Mouse (Mus musculus): ENCODE data around the gene Plcd1. TPM values are rescaled to one million over a fixed set of nuclear protein-coding genes. Genes with fewer than 3 reads are reported as not detected.

The Plcd1 gene
- 1 to 10 TPM; 4.2 to 7.8 (median 6.3) TPM for total RNA-seq (2022)

- DNase-seq (ENCODE audit: low spot score in 2 of 2) = peak; percentile 95 to 96
Observed at GRCm38 (mm10) chr9:119093419-119094295, at the start of gene Plcd1. Gene Plcd1 (minus strand): TSS chr9:119093502.

- no peak for DNase-seq (ENCODE audit: low spot score in 2 of 2)
Observed at GRCm38 (mm10) chr9:119142066-119142465, 48.8 kb upstream of the Plcd1 start.

GRCm38 (mm10) chr9:119138836-119139235, 45.5 kb upstream of the Plcd1 start:
- no peak for DNase-seq (ENCODE audit: low spot score in 2 of 2)

- no peak for DNase-seq (ENCODE audit: low spot score in 2 of 2)
Observed at GRCm38 (mm10) chr9:119130692-119131091, 37.4 kb upstream of the Plcd1 start.

GRCm38 (mm10) chr9:119128436-119129181, 35.3 kb upstream of the Plcd1 start:
- DNase-seq (ENCODE audit: low spot score in 2 of 2) = no peak

DNA sequence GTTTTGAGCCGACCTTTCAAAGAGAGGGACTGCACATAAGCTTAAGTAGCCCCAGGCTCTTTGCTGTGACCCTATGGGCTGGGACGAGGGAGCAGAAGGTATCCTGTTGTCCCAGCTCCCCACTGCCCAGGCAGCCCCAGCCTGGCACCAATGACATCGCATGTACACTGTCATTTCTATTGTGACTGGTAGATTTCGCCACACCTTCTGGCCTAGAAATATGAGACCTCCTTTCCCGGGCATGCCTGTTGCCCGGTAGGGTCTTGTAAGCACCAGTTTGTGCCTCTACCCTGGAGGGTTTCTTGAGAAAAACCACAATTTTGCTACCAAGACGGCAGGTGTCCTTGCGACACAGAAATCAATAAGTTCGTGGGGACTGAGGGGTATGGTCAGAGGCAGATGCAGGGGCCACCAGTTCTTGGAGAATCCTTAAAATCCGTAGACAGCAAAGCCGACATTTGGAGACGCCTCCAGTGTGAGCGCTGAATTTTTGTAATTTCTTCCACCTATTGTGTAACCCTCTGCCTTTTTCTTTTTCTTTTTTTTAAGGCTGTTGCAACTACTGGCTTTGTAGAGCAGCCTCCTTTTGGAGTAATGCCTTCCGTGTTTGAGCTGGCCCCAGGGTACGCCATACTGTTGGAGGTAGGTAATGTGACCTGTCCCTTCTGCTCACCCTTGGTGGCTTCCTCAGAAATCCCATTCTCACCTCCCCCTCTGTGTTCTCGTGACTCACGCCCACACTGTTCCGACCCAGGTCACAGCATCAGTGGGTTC, 29.5 kb upstream of the Plcd1 start:
- DNase-seq (ENCODE audit: low spot score in 2 of 2) = no peak

- DNase-seq (ENCODE audit: low spot score in 2 of 2) = no peak
Observed at GRCm38 (mm10) chr9:119120168-119120560, 26.9 kb upstream of the Plcd1 start.

GRCm38 (mm10) chr9:119119409-119120167, 26.3 kb upstream of the Plcd1 start:
- no peak for DNase-seq (ENCODE audit: low spot score in 2 of 2)

DNA sequence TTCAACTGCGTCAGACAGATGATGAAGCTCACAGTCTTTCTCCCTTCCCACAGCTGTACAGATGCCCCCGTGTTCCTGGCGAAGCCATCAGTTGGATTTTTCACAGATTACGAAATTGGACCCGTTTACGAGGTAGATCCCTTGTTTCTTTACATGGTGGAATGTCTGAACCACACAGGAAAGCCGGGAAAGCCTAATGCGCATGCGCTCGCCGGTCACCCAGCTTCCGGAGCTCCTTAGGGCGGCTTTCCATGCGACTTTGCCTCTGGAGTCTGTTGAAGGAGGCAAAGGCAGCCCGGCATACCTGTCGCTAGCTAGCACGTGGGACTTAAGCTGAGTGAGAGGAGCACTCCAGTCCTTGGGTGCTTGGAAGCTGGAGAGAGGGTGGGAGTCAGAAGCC, 21.6 kb upstream of the Plcd1 start:
- no peak for DNase-seq (ENCODE audit: low spot score in 2 of 2)

- peak in 1 of 2 experiments; percentile 69 for DNase-seq (ENCODE audit: low spot score in 2 of 2)
Observed at GRCm38 (mm10) chr9:119110640-119111039, 17.3 kb upstream of the Plcd1 start.

DNA sequence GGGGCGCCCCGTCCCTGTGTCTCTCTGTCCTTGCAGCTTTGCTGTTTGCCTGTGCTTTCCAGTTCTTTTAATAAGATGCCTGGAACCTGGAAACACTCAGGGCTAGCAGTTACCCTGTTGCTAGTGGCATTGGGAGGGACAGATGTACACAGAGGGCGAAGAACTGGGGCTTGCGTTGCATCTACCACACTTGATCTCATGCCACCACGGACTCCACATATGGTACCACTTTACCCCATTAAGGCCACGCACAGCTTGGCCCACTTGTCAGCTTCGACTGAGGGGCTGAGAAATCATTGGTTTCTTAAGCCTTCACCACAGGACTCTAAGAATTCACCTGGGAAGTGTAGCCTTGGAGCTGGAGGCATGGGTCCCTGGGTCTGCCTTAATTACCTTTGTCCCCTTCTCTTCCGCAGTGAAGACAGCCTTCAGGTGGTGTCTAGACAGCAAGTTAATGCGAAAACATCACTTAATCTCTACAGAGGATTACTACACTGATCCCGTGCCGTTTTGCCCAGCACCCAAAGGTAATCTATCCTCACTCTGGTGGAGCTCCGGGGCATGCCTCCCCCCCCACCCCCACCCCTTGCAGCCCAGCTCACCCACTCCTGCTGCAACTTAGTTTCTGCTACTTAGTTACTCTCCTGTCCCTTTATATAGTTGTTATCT, 16.5 kb upstream of the Plcd1 start:
- DNase-seq (ENCODE audit: low spot score in 2 of 2) = no peak

GRCm38 (mm10) chr9:119107566-119107965, 14.3 kb upstream of the Plcd1 start:
- DNase-seq (ENCODE audit: low spot score in 2 of 2) = peak; percentile 26 to 30

- DNase-seq (ENCODE audit: low spot score in 2 of 2) = no peak
Observed at GRCm38 (mm10) chr9:119102783-119103113, 9.4 kb upstream of the Plcd1 start.

DNA sequence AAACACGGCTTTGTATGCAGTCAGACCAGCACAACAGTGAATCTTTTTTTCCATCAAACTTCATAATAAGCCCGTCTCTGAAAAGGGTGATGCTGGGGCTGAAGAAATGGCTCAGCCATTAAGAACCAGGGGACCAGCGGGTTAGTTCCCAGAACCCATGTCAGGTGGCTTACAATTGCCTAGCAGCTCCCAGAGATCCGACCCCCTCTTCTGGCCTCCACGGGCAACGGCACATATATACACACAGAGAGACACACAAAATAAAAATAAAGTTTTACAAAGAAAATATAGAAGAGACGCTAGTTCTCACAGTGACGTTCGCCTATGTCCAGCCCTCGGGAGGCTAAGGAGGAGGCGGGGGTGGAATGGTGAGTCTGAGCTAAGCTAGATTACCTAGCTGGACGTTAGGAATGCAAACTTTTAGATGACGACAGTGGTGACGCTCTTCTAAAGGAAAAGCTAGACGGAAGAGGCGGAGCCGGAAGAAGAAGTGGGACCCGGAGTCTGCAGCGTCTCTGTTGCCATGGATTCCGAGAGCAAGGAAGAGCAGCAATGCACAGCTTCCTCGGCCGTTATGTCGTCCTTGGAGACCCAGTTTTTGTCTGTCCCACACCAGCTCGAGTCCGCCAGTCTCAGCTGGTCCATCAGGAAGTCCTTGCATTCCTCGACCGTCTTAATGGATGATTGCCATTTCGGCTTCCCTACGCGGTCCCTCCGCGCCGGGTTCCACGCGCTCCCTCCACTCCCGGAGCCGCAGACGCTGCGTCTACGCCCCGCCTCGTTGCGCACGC, 8.9 kb upstream of the Plcd1 start, which contains the start of gene Dlec1:
Dlec1 (plus strand) TSS at position 487 of the 791 bp plus-strand sequence.
- peak in 1 of 2 experiments; percentile 38 for DNase-seq (ENCODE audit: low spot score in 2 of 2)

DNA sequence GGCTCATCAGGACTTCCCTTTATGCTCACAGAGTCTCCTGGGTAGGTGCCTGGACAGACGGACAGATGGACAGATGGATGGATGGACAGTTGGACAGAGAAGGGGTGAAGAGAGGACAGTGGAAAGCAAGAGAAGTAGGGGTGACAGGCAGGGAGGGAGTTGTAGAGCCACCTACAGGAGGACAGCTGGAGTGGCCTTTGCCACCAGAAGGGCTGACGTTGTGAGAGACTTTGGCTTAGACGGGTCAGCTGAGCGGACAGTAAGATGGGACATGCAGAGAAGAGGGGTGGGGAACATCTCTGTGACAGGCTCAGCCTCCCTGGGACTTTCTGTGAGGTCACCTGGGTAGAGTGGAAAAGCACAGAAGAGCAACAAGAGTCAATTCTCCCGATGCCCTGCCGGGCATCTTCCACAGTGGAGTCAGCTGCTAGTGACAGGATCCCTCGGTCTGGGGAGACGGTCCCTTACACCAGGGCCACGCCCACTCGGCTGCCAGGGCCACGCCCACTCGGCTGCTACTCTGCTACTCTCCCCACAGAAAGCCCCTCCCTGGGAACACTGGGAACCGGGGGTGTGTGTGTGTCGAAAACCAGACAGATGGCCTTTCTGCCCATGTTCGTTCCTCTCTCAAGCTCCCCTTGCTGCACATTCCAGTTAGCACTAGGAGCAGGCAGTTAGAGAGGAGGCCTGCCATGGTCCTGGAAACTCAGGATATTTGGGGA, 7.0 kb upstream of the Plcd1 start:
- no peak for DNase-seq (ENCODE audit: low spot score in 2 of 2)

- no peak for DNase-seq (ENCODE audit: low spot score in 2 of 2)
Observed at GRCm38 (mm10) chr9:119094462-119095109, 1.3 kb upstream of the Plcd1 start.

DNA sequence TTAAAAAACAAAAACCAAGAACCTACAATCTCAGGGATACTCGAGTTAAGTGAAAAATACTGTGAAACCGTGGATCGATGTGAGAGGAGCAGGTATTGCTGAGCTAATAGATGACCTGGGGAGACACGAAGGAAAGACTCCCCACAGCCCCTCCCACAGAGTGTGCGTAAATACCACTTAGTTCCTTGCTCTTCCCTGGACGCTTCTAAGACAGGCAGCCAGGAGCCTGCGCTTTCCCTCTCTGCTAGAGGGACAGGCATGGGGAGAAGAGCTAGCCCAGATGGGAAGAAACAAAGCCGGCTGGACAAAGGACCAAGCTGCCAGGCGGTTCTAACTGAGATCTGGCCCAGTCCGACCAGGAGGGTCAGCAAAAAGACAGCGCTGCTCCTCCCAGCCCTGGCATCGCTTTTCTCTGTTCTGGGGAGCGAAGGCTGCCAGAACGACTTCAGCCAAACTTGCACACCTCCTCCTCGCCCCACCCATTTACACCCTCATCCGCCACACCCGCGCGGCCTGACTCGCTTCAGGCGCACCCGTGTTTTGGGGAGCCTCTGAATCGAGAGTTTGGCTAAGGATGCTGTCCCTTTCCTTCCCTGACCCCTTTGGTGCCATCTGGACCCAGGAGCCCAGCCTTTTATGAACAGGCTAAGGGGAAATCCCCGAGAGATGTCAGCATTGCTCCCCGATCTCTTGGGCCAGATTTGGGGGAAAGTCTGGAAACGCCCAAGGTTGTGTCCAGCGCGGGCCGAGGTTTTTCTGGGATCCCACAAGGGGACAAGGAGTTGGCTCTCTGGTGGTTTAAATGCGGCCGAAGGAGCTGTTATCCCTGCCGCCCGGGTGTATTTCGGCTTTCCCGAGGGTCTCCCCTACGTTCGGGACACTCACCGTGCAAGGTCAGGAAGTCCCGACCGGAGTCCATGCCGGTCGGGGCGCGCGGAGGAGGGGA, 556 bp downstream of the Plcd1 start:
- peak; percentile 21 to 56 for DNase-seq (ENCODE audit: low spot score in 2 of 2)
